Mouse (Mus musculus) MEL (cell line): ENCODE measurements at regions not wholly inside any gene's neighbourhood (a gene's known extent, or its start where the extent isn't known, plus 50 kb on each side); places are given as distances from the start of the nearest gene placed in this dataset.

ENCODE experiments used
- DNase-seq: peaks from one replicate; pipeline ENCODE4 v3.0.0; 2011; ENCODE audit warnings: low read depth, low spot score
- H3K27ac ChIP-seq: 2 replicates; pipeline ENCODE4 v1.5.1; 2012; ENCODE audit warnings: low read depth, mild to moderate bottlenecking, control low read depth, low read length, moderate library complexity; ENCODE audit not compliant: control insufficient read depth
- H3K27me3 ChIP-seq, 2 experiments: fragments of 150-350 bp in 1 of 2; sonication (generic) in 1 of 2; 2 replicates each; pipeline ENCODE4 v1.6.1; 2012; ENCODE audit warnings: low read length in 2 of 2, mild to moderate bottlenecking in 2 of 2, improper control_type of control experiment in 1 of 2, moderate library complexity in 1 of 2; ENCODE audit not compliant: insufficient read depth in 2 of 2, control insufficient read depth in 1 of 2
- H3K36me3 ChIP-seq, 2 experiments: 2 replicates each; pipeline ENCODE4 v1.6.1; 2012 to 2014; ENCODE audit warnings: low read length in 2 of 2, improper control_type of control experiment in 1 of 2, inconsistent platforms in 1 of 2, mild to moderate bottlenecking in 1 of 2; ENCODE audit not compliant: insufficient read depth in 2 of 2, control insufficient read depth in 1 of 2
- H3K4me1 ChIP-seq, 2 experiments: fragments of 150-350 bp in 1 of 2; sonication (generic) in 1 of 2; 2 replicates each; pipeline ENCODE4 v1.6.1; 2012; ENCODE audit warnings: low read length in 2 of 2, improper control_type of control experiment in 1 of 2, mild to moderate bottlenecking in 1 of 2; ENCODE audit not compliant: insufficient read depth in 2 of 2, control insufficient read depth in 1 of 2
- H3K4me3 ChIP-seq, 2 experiments: fragments of 150-350 bp in 1 of 2; sonication (generic) in 1 of 2; 2 replicates each; pipeline ENCODE4 v1.5.1; 2012; ENCODE audit warnings: low read depth in 2 of 2, low read length in 2 of 2, mild to moderate bottlenecking in 2 of 2, moderate library complexity in 2 of 2, control low read depth in 1 of 2, improper control_type of control experiment in 1 of 2; ENCODE audit not compliant: control insufficient read depth in 1 of 2, insufficient read depth in 1 of 2
- H3K79me2 ChIP-seq: 2 replicates; pipeline ENCODE4 v1.6.1; 2012; ENCODE audit warnings: mild to moderate bottlenecking, low read length, moderate library complexity; ENCODE audit not compliant: control insufficient read depth, poor library complexity, insufficient read depth
- H3K9ac ChIP-seq: 2 replicates; pipeline ENCODE4 v1.6.1; 2012; ENCODE audit warnings: low read depth, mild to moderate bottlenecking, control low read depth, low read length, moderate library complexity; ENCODE audit not compliant: control insufficient read depth, poor library complexity, severe bottlenecking
- H3K9me3 ChIP-seq: fragments of 150-350 bp; sonication (generic); replicated peaks from 2 replicates; pipeline ENCODE4 v1.6.1; 2012; ENCODE audit warnings: mild to moderate bottlenecking, low read length, improper control_type of control experiment, moderate library complexity; ENCODE audit not compliant: insufficient read depth
- BHLHE40 ChIP-seq: IDR thresholded peaks from 2 replicates; pipeline ENCODE4 v1.6.1; 2012; ENCODE audit warnings: low read depth, mild to moderate bottlenecking, inconsistent platforms, low read length, improper control_type of control experiment, borderline replicate concordance
- CHD2 ChIP-seq: IDR thresholded peaks from 2 replicates; pipeline ENCODE4 v1.6.1; 2011; ENCODE audit warnings: low read length, improper control_type of control experiment
- ELF1 ChIP-seq: IDR thresholded peaks from 2 replicates; pipeline ENCODE4 v1.6.1; 2014; ENCODE audit warnings: low read depth, mild to moderate bottlenecking, inconsistent platforms, low read length, improper control_type of control experiment, moderate library complexity
- GATA1 ChIP-seq: IDR thresholded peaks from 2 replicates; pipeline ENCODE4 v1.6.1; 2011; ENCODE audit warnings: low read depth, low read length, improper control_type of control experiment
- HCFC1 ChIP-seq: IDR thresholded peaks from 2 replicates; pipeline ENCODE4 v1.6.1; 2012; ENCODE audit warnings: low read depth, mild to moderate bottlenecking, inconsistent platforms, low read length, improper control_type of control experiment, moderate library complexity
- JUND ChIP-seq: IDR thresholded peaks from 2 replicates; pipeline ENCODE4 v1.6.1; 2011; ENCODE audit warnings: low read depth, mild to moderate bottlenecking, improper control_type of control experiment, low read length
- KAT2A ChIP-seq: conservative IDR thresholded peaks from 2 replicates; pipeline ENCODE4 v1.6.1; 2012; ENCODE audit warnings: low read depth, low read length, improper control_type of control experiment, inconsistent platforms
- MAFK ChIP-seq: IDR thresholded peaks from 2 replicates; pipeline ENCODE4 v1.6.1; 2011; ENCODE audit warnings: low read depth, mild to moderate bottlenecking, low read length, improper control_type of control experiment, borderline replicate concordance
- MAX ChIP-seq: IDR thresholded peaks from 2 replicates; pipeline ENCODE4 v1.6.1; 2011; ENCODE audit warnings: low read length, improper control_type of control experiment
- MAZ ChIP-seq: IDR thresholded peaks from 2 replicates; pipeline ENCODE4 v1.6.1; 2012; ENCODE audit warnings: low read depth, mild to moderate bottlenecking, inconsistent platforms, low read length, improper control_type of control experiment
- MEF2A ChIP-seq: IDR thresholded peaks from 2 replicates; pipeline ENCODE4 v1.6.1; 2014; ENCODE audit warnings: low read depth, mild to moderate bottlenecking, inconsistent platforms, low read length, improper control_type of control experiment; ENCODE audit not compliant: poor library complexity, insufficient replicate concordance, severe bottlenecking; ENCODE audit errors: extremely low read depth
- MYC ChIP-seq: IDR thresholded peaks from 2 replicates; pipeline ENCODE4 v1.6.1; 2011; ENCODE audit warnings: low read depth, mild to moderate bottlenecking, low read length, improper control_type of control experiment, moderate library complexity
- NRF1 ChIP-seq: IDR thresholded peaks from 2 replicates; pipeline ENCODE4 v1.6.1; 2014; ENCODE audit warnings: low read depth, mild to moderate bottlenecking, inconsistent platforms, low read length, improper control_type of control experiment, moderate library complexity; ENCODE audit not compliant: poor library complexity, insufficient read depth, severe bottlenecking
- POLR2AphosphoS5 ChIP-seq: IDR thresholded peaks from 2 replicates; pipeline ENCODE4 v1.6.1; 2012; ENCODE audit warnings: low read depth, borderline replicate concordance, mild to moderate bottlenecking, inconsistent platforms, low read length, moderate library complexity, mixed read lengths
- RAD21 ChIP-seq: IDR thresholded peaks from 2 replicates; pipeline ENCODE4 v1.6.1; 2011; ENCODE audit warnings: mild to moderate bottlenecking, low read depth, low read length, improper control_type of control experiment
- SMC3 ChIP-seq: IDR thresholded peaks from 2 replicates; pipeline ENCODE4 v1.6.1; 2011; ENCODE audit warnings: low read depth, low read length, improper control_type of control experiment
- TAL1 ChIP-seq: IDR thresholded peaks from 2 replicates; pipeline ENCODE4 v1.6.1; 2012; ENCODE audit warnings: mild to moderate bottlenecking, inconsistent platforms, low read length, moderate library complexity, mixed read lengths
- TBP ChIP-seq: IDR thresholded peaks from 2 replicates; pipeline ENCODE4 v1.8.0; 2011; ENCODE audit warnings: low read depth, low read length, improper control_type of control experiment
- UBTF ChIP-seq: IDR thresholded peaks from 2 replicates; pipeline ENCODE4 v1.6.1; 2012; ENCODE audit warnings: low read depth, mild to moderate bottlenecking, inconsistent platforms, low read length, improper control_type of control experiment, moderate library complexity, borderline replicate concordance; ENCODE audit not compliant: insufficient read depth
- USF1 ChIP-seq: IDR thresholded peaks from 2 replicates; pipeline ENCODE4 v1.6.1; 2014; ENCODE audit warnings: low read depth, mild to moderate bottlenecking, inconsistent platforms, low read length, improper control_type of control experiment, moderate library complexity
- ZC3H11A ChIP-seq: IDR thresholded peaks from 2 replicates; pipeline ENCODE4 v1.6.1; 2012; ENCODE audit warnings: low read depth, mild to moderate bottlenecking, inconsistent platforms, low read length, improper control_type of control experiment
- ZMIZ1 ChIP-seq: IDR thresholded peaks from 2 replicates; pipeline ENCODE4 v1.6.1; 2012; ENCODE audit warnings: low read depth, mild to moderate bottlenecking, inconsistent platforms, low read length, improper control_type of control experiment, moderate library complexity

DNA sequence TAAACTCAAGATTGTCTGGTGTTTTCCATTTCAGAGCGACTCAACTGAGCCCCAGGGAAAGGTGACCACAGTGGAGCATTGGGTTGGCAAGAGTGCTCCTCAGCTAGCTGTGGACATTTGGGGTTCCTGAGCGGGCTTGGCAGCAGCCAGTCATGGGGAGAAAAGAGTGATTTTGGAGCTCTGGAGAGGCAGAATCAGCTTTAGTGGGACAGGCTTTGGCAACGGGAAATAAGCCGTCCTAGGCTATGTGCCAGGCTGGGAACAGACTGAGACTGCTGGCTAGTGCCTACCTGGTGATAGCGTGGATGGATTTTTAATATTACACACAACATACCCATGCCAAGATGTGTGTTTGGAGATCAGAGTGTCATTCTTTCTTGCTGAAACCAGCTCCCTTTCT lies 1167.4 kb upstream of the 1700008P02Rik start:
- Histone ChIP-seq H3K4me1 (no peaks in the 10 kb centered on the region), H3K9me3 (no peaks in the 10 kb centered on the region), H3K36me3 (no peaks in the 10 kb centered on the region), H3K27me3 (no peaks in the 10 kb centered on the region), H3K27ac (no peak overlapping the region), H3K4me3 (no peak overlapping the region), H3K79me2 (no peaks in the 10 kb centered on the region), H3K9ac (no peak overlapping the region)
- TF ChIP-seq RAD21, result no peak
- TF ChIP-seq BHLHE40, result no peak
- no peak for TF ChIP-seq HCFC1
- TF ChIP-seq MAZ, result no peak
- no peak for TF ChIP-seq GATA1
- TF ChIP-seq MYC, result no peak
- TF ChIP-seq JUND, result no peak
- TF ChIP-seq MAX, result no peak
- no peak for TF ChIP-seq ELF1
- TF ChIP-seq MAFK, result no peak
- no peak for TF ChIP-seq ZC3H11A
- TF ChIP-seq ZMIZ1, result no peak
- TF ChIP-seq USF1, result no peak
- TF ChIP-seq POLR2AphosphoS5, result no peak
- no peak for DNase-seq

GRCm38 (mm10) chr3:7785096-7785495 lies 1164.9 kb upstream of the 1700008P02Rik start:
- no peak overlapping the region for H3K27ac ChIP-seq
- H3K9me3 ChIP-seq, result no peaks in the 10 kb centered on the region
- H3K36me3 ChIP-seq, result no peaks in the 10 kb centered on the region
- no peaks in the 10 kb centered on the region for H3K27me3 ChIP-seq
- no peak for DNase-seq
- H3K79me2 ChIP-seq, result no peaks in the 10 kb centered on the region
- H3K4me1 ChIP-seq, result no peaks in the 10 kb centered on the region
- H3K9ac ChIP-seq, result no peak overlapping the region
- no peak overlapping the region for H3K4me3 ChIP-seq
- TF ChIP-seq JUND (no peak), SMC3 (no peak), NRF1 (no peak), UBTF (no peak), ZMIZ1 (no peak), MEF2A (no peak), MAX (no peak), KAT2A (no peak), TAL1 (no peak), CHD2 (no peak), TBP (no peak)
